In the genomic region with DNA sequence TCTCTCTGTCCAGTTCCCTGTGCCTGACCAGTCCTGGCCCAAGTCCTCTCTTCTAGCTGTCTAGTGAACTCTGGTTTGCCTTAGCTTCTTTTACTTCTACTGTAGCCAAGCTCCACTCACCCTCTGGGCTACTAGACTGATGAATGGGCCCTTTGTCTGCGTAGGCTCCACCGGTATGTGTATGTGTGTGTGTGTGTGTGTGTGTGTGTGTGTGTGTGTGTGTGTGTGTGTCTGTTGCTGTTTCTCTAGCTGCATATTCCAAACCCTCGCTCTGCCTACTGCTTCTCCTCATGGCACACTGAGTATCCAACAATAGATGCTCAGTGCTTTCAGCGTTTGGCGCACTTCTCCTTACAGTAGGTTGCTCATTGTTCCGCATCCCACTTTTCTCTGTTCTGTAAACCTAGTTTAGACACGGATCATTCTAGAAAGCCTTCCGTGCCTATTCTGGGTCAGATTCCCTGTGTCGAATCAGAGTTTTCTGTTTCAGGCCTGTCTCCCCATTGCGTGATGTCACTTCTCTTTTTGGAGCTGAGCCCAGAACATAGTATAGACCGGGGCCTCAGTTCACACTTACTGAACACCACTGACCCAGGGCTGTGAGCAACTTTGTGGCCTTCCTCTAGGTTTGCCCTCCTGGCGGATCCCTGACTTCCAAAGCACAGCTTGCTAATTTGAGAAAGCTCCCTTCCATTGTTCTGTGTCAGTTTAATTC, we compare ENCODE assay signal across 9 mouse cellular contexts. TPM values are rescaled to one million over a fixed set of nuclear protein-coding genes. Genes with fewer than 3 reads are reported as not detected.
DNase-seq lines count a peak whose midpoint lies in the region; ATAC-seq lines count a peak whose summit lies in the region.
"Had no signal": no experiment of that assay in that cellular context is flagged by ENCODE, and none has a peak within 500 bp of the region (broad histone marks: within the 10 kb centered on the region; RNA-seq: fewer than 3 reads in every experiment).

No protein-coding gene starts in this region.

- H3K9ac ChIP-seq in embryonic facial prominence, embryonic 14.5 days (ENCODE audit: low read depth, low read length) = no peak overlapping the region
- H3K9ac ChIP-seq in neural tube, embryonic 11.5 days (ENCODE audit: low read length) = no peak overlapping the region

- H3K27me3 ChIP-seq in embryonic facial prominence, embryonic 14.5 days (replicated peaks; ENCODE audit: control insufficient read depth, insufficient read depth, low read length) = no peaks in the 10 kb centered on the region
- no peaks in the 10 kb centered on the region for H3K27me3 ChIP-seq in neural tube, embryonic 11.5 days (ENCODE audit: control insufficient read depth, insufficient read depth, low read length)

- H3K4me2 ChIP-seq in embryonic facial prominence, embryonic 14.5 days (ENCODE audit: low read depth, low read length) = no peak overlapping the region
- no peak overlapping the region for H3K4me2 ChIP-seq in neural tube, embryonic 11.5 days (ENCODE audit: low read depth)

- 0 out of 2 replicates have a peak, but pooled peaks cover 3% of the 10 kb centered on the region for H3K4me1 ChIP-seq in embryonic facial prominence, embryonic 14.5 days (ENCODE audit: control insufficient read depth, insufficient read depth, low read length)
- H3K4me1 ChIP-seq in neural tube, embryonic 11.5 days (ENCODE audit: control insufficient read depth, insufficient read depth, low read length) = 0 out of 2 replicates have a peak, but pooled peaks cover 3% of the 10 kb centered on the region

- no peak overlapping the region for H3K27ac ChIP-seq in embryonic facial prominence, embryonic 14.5 days (replicated peaks; ENCODE audit: low read depth, low read length)
- H3K27ac ChIP-seq in neural tube, embryonic 11.5 days (ENCODE audit: low read depth, low read length) = no peak overlapping the region

- no peak overlapping the region for H3K4me3 ChIP-seq in embryonic facial prominence, embryonic 14.5 days (ENCODE audit: low read depth, low read length)
- H3K4me3 ChIP-seq in neural tube, embryonic 11.5 days (ENCODE audit: low read depth, low read length) = no peak overlapping the region

- no peaks in the 10 kb centered on the region for H3K36me3 ChIP-seq in embryonic facial prominence, embryonic 14.5 days (ENCODE audit: control insufficient read depth, insufficient read depth, low read length)
- no peaks in the 10 kb centered on the region for H3K36me3 ChIP-seq in neural tube, embryonic 11.5 days (ENCODE audit: control insufficient read depth, insufficient read depth, low read length)

- H3K9me3 ChIP-seq in embryonic facial prominence, embryonic 14.5 days (ENCODE audit: control insufficient read depth, low read length) = no peaks in the 10 kb centered on the region
- H3K9me3 ChIP-seq in neural tube, embryonic 11.5 days (ENCODE audit: control insufficient read depth, low read length) = no peaks in the 10 kb centered on the region

- DNase-seq in embryo, embryonic 10.5 days (ENCODE audit: low spot score) = peak; percentile 46
- no peak for DNase-seq in embryo, embryonic 10 days (ENCODE audit: low spot score)
- DNase-seq in embryonic facial prominence, embryonic 14.5 days (ENCODE audit: low spot score) = peak; percentile 50
- peak; percentile 28 for DNase-seq in layer of hippocampus, adult 9-11 months
- DNase-seq in neural tube, embryonic 11.5 days (ENCODE audit: low spot score) = peak; percentile 44
- no peak for DNase-seq in thymus, postnatal 25 days
- no peak for DNase-seq in spleen, postnatal 14 days (ENCODE audit: low spot score in 2 of 2)
- no peak for DNase-seq in urinary bladder, postnatal 10 days (ENCODE audit: low spot score)
- DNase-seq: gastrocnemius, postnatal 36 days had no signal

- ATAC-seq in embryonic facial prominence, embryonic 14.5 days (ENCODE audit: low read depth) = peak; percentile 60; the same call in 1 of the 2 replicates
- ATAC-seq in neural tube, embryonic 11.5 days (ENCODE audit: insufficient read depth, low FRiP score, low TSS enrichment) = no peak

- WGBS in embryonic facial prominence, embryonic 14.5 days = 49% methylated on average over 12 of the region's 12 CpGs
- WGBS in neural tube, embryonic 11.5 days = 73% methylated on average over 12 of the region's 12 CpGs

RNA-seq across cellular contexts. Expression of a gene that starts 26.5 kb away (rescaled TPM):
- polyA plus RNA-seq in embryonic facial prominence, embryonic 14.5 days (2014; fragmentation: Nextera tagmentation; extraction: Ambion mirVana) = 8.9 and 10.8 TPM in 2 replicates
- polyA plus RNA-seq in neural tube, embryonic 11.5 days (2014; fragmentation: Nextera tagmentation; extraction: Ambion mirVana) = 8.8 and 11.2 TPM in 2 replicates

Comparison
In these comparisons a context has a peak if more than half of its experiments do, and no peak if none do; other contexts are left out.
1. DNase-seq: peak in embryo, embryonic 10.5 days (single experiment), embryonic facial prominence, embryonic 14.5 days (single experiment), layer of hippocampus, adult 9-11 months (single experiment) and neural tube, embryonic 11.5 days (single experiment); none in embryo, embryonic 10 days (single experiment), thymus, postnatal 25 days (single experiment), spleen, postnatal 14 days (0 of 2) and urinary bladder, postnatal 10 days (single experiment).